Mouse (Mus musculus): Measurements from ENCODE around the gene Abl2. TPM values are rescaled to one million over a fixed set of nuclear protein-coding genes. Genes with fewer than 3 reads are reported as not detected.
A peak's percentile ranks its signal among the peaks of the same experiment; 100 is the strongest.

Abl2 gene
- polyA plus RNA-seq, 1 experiment from 2014 or later, result 7.0 TPM

DNA sequence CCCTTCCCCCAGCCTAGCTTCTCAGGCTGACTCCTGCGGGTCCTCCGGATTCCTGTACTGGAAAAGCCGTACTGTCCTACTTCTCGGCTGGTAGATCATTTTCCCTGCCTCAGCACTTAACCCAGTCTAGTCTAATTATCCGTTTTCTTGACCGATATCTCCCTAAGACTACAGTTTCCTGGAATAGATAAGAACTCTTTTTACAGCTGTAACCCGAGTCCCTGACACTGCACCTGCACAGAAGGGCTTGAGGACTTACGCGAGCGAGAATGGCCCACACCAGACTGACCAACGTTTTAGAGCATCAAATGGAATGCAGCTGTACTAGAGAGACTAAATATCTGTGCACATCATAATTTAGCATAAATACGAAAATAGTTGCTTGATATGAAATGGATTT, 14.6 kb upstream of the Abl2 start:
- 52% methylated on average over 12 of the region's 12 CpGs for WGBS
- no peaks in the 10 kb centered on the region for H3K36me3 ChIP-seq
- no peak overlapping the region for H3K4me2 ChIP-seq (replicated peaks)
- no peak overlapping the region for H3K9ac ChIP-seq (replicated peaks)
- ATAC-seq, result no peak
- H3K4me3 ChIP-seq (replicated peaks), result no peak overlapping the region
- H3K27me3 ChIP-seq, result no peaks in the 10 kb centered on the region
- H3K4me1 ChIP-seq (replicated peaks), result 0 out of 2 replicates have a peak, but pooled peaks cover 3% of the 10 kb centered on the region
- no peak overlapping the region for H3K27ac ChIP-seq
- H3K9me3 ChIP-seq, result no peaks in the 10 kb centered on the region

DNA sequence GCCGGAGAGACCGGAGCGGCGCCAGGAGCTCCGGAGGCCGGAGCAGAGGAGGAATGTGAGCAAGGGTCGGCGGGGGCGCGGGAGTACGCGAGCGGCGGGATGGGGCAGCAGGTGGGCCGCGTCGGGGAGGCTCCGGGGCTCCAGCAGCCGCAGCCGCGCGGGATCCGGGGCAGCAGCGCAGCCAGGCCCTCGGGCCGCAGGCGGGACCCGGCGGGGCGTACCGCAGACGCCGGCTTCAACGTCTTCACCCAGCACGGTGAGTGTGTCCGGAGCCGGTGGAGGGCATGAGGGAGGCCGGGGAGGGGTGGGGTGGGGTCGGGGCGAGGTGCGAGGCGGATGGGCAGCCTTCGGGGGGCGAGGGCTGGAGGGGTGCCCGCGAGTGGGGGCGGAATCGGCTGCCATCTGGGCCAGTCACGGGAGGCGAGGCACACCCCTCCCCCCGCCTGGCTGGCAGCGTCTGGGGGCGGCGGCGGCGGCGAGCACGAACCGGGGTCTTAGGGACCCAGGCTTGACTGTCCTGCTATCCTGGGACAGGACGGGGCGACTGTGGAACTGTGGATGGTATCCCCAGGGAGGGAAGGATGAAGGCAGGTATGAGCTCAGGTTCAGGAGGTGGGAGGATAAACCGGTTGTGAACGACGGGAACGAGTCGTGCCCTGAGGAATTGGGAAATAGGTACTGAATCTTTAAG, 509 bp downstream of the Abl2 start:
- peak overlapping the region; percentile 57 for H3K4me2 ChIP-seq (replicated peaks)
- under 1% methylated on average over 44 of the region's 66 CpGs for WGBS
- H3K4me3 ChIP-seq (replicated peaks), result peak overlapping the region; percentile 93
- peak overlapping the region; percentile 98 for H3K27ac ChIP-seq
- H3K4me1 ChIP-seq (replicated peaks), result peaks cover 23% of the 10 kb centered on the region
- H3K9ac ChIP-seq (replicated peaks), result peak overlapping the region; percentile 96
- no peaks in the 10 kb centered on the region for H3K9me3 ChIP-seq
- no peaks in the 10 kb centered on the region for H3K36me3 ChIP-seq
- peaks cover 8% of the 10 kb centered on the region; the same call in 1 of the 2 replicates for H3K27me3 ChIP-seq
- peak; percentile 71 for ATAC-seq

DNA sequence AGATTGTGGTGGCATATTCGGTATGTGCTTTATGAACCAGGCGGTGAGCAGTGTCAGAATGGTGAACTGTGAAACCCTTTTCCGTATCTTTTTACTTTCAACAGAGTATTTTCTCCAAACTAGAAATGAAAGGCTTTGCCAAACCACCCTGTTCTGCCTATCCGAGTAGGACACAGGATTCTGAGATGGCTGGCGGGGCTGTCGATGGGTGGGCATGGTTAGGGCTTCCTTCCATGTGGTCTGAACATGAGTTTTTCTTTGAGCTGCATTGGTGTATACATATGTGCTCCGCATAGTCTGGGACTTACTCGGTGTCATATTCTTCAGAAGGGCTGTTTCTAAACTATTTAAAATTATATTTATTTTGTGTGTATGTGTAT, 1.0 kb downstream of the Abl2 start:
- peaks cover 23% of the 10 kb centered on the region for H3K4me1 ChIP-seq (replicated peaks)
- peaks cover 8% of the 10 kb centered on the region; the same call in 1 of the 2 replicates for H3K27me3 ChIP-seq
- no peaks in the 10 kb centered on the region for H3K36me3 ChIP-seq
- H3K4me3 ChIP-seq (replicated peaks), result peak overlapping the region; percentile 93
- peak overlapping the region; percentile 98 for H3K27ac ChIP-seq
- H3K4me2 ChIP-seq (replicated peaks), result peak overlapping the region; percentile 57
- peak overlapping the region; percentile 96 for H3K9ac ChIP-seq (replicated peaks)
- H3K9me3 ChIP-seq, result no peaks in the 10 kb centered on the region
- 18% methylated on average over 8 of the region's 8 CpGs for WGBS
- ATAC-seq, result peak; percentile 41; the same call in 1 of the 2 replicates

DNA sequence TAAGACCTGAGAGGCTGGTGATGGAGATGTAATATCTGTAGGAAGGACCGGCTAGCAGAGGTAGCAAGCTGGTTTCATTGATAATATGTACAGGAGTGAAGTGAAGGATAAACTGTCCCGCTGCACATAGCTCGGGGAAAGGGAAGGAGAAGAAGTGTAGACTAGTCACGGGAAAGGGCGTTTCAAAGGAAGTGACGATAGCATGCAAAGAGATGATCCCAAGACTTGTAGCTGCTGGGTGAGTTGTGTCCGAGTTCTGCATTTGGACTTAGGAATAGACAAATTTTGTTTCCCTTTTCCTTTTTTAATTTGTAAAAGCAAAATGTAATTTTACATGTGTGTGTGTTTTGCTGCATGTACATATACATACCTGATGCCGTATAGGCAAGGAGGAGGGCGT, 1.9 kb downstream of the Abl2 start:
- peaks cover 23% of the 10 kb centered on the region for H3K4me1 ChIP-seq (replicated peaks)
- no peaks in the 10 kb centered on the region for H3K36me3 ChIP-seq
- no peaks in the 10 kb centered on the region for H3K9me3 ChIP-seq
- H3K9ac ChIP-seq (replicated peaks), result no peak overlapping the region
- H3K27ac ChIP-seq, result no peak overlapping the region
- H3K4me2 ChIP-seq (replicated peaks), result peak overlapping the region; percentile 57
- peak overlapping the region; percentile 93 for H3K4me3 ChIP-seq (replicated peaks)
- H3K27me3 ChIP-seq, result peaks cover 8% of the 10 kb centered on the region; the same call in 1 of the 2 replicates
- ATAC-seq, result no peak
- WGBS, result 93% methylated on average over 9 of the region's 9 CpGs

DNA sequence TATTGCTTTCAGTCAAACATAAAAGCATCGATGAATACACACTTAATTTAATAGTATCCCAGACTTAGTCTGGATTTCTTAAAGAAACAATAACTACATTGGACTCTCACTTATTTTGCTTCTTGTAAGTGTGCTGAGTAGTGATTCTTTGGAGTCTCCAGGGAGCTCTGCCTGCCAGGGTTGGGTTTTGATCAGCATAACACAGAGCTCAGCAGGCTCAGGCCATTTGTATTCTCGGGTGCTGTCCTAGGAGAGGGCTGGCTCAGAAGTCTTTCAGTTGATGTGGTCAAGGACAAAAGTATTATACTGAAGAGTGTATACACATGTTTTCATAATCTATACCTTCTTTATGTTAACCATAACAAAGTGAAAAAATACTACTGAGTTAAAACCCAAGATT, 6.7 kb downstream of the Abl2 start:
- Histone ChIP-seq H3K4me3 (replicated peaks) (no peak overlapping the region), H3K27me3 (no peaks in the 10 kb centered on the region), H3K9me3 (no peaks in the 10 kb centered on the region), H3K9ac (replicated peaks) (no peak overlapping the region), H3K27ac (no peak overlapping the region), H3K4me2 (replicated peaks) (no peak overlapping the region), H3K4me1 (replicated peaks) (peaks cover 17% of the 10 kb centered on the region), H3K36me3 (no peaks in the 10 kb centered on the region)
- ATAC-seq, result no peak
- WGBS, result 63% methylated on average over 2 of the region's 2 CpGs

DNA sequence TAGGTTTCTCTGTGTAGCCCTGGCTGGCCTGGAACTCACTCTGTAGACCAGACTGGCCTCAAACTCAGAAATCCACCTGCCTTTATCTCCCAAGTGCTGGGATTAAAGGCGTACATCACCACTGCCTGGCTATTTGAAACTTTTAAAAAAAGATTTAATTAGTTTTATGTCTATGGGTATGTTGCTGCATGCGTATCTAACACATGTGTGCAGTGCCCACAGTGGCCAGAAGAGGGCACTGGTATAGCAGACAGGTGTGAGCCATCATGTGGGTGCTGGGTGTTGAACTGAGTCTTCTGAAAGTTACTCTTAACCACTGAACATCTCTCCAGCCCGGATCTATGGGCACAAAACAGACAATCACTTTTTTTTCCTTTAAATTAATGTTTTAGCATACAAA, 7.5 kb downstream of the Abl2 start:
- no peaks in the 10 kb centered on the region for H3K9me3 ChIP-seq
- H3K27ac ChIP-seq, result no peak overlapping the region
- ATAC-seq, result no peak
- no peaks in the 10 kb centered on the region for H3K27me3 ChIP-seq
- no peaks in the 10 kb centered on the region for H3K36me3 ChIP-seq
- 98% methylated on average over 3 of the region's 3 CpGs for WGBS
- H3K4me3 ChIP-seq (replicated peaks), result no peak overlapping the region
- H3K4me1 ChIP-seq (replicated peaks), result 0 out of 2 replicates have a peak, but pooled peaks cover 11% of the 10 kb centered on the region
- no peak overlapping the region for H3K4me2 ChIP-seq (replicated peaks)
- no peak overlapping the region for H3K9ac ChIP-seq (replicated peaks)

DNA sequence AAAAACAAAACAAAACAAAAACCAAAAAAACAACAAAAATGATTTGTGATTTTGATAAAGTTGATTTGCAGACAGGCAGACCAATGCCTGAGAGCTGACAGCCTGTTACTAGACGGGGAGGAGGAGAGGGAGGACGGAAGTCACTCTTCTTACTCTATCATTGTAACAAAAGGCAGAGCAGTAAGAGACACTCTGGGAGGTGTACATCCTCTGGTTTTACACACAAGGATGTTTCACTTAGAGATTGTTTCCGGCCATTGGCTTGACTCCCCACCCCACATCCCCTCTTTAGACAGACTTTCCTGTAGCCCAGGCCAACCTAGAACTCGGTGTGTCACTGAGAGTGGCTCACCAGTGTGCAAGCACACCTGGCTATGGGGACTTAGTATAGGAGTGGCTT, 11.0 kb downstream of the Abl2 start:
- 91% methylated on average over 4 of the region's 4 CpGs for WGBS
- H3K27me3 ChIP-seq, result no peaks in the 10 kb centered on the region
- no peak overlapping the region for H3K4me3 ChIP-seq (replicated peaks)
- H3K4me1 ChIP-seq (replicated peaks), result 0 out of 2 replicates have a peak, but pooled peaks cover 2% of the 10 kb centered on the region
- no peaks in the 10 kb centered on the region for H3K36me3 ChIP-seq
- no peak overlapping the region for H3K27ac ChIP-seq
- no peak overlapping the region for H3K9ac ChIP-seq (replicated peaks)
- no peaks in the 10 kb centered on the region for H3K9me3 ChIP-seq
- ATAC-seq, result no peak
- no peak overlapping the region for H3K4me2 ChIP-seq (replicated peaks)

DNA sequence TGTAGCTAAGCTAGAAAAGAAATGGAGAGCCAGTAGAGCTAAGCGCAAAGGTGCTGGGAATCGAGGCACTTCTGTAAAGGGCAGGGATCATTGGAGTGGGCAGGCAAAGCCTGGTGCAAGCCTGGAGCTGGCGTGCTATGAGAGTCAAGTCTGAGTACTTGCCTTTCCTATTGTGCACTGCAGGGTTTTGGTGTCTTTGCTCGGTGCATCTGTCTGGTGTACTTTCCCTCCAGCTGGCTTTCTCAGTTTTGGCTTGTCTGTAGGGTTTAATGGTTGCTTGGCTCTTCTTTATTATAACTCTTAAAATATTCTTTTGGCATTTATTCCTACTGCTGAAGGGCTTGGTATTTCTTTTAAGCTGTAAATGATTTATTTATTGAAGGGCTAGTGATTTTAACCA, 14.4 kb downstream of the Abl2 start:
- no peak overlapping the region for H3K27ac ChIP-seq
- WGBS, result 90% methylated on average over 4 of the region's 4 CpGs
- no peak overlapping the region for H3K4me3 ChIP-seq (replicated peaks)
- no peaks in the 10 kb centered on the region for H3K9me3 ChIP-seq
- no peaks in the 10 kb centered on the region for H3K36me3 ChIP-seq
- no peak overlapping the region for H3K4me2 ChIP-seq (replicated peaks)
- H3K4me1 ChIP-seq (replicated peaks), result no peaks in the 10 kb centered on the region
- no peak for ATAC-seq
- no peak overlapping the region for H3K9ac ChIP-seq (replicated peaks)
- no peaks in the 10 kb centered on the region for H3K27me3 ChIP-seq

DNA sequence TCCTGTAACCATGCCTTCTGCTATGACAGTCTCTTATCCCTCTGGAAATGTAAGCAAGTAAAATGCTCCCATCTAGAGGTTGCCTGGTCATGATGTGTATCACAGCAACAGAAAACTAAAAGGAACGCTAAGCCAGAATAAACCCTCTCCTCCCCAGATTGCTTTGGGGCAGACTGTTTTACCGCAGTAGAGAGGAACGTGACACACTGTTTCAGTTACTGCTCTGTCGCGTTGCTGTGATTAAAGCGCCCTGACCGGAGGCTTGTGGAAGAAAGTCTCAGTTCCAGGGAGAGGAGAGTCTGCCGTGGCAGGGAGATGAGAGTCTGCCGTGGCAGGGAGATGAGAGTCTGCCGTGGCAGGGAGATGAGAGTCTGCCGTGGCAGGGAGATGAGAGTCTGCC, 22.6 kb downstream of the Abl2 start:
- ATAC-seq, result no peak
- H3K4me2 ChIP-seq (replicated peaks), result no peak overlapping the region
- WGBS, result 82% methylated on average over 11 of the region's 11 CpGs
- H3K4me1 ChIP-seq (replicated peaks), result peaks cover 10% of the 10 kb centered on the region; the same call in 1 of the 2 replicates
- no peak overlapping the region for H3K4me3 ChIP-seq (replicated peaks)
- no peak overlapping the region for H3K9ac ChIP-seq (replicated peaks)
- H3K9me3 ChIP-seq, result no peaks in the 10 kb centered on the region
- H3K27me3 ChIP-seq, result no peaks in the 10 kb centered on the region
- no peak overlapping the region for H3K27ac ChIP-seq
- H3K36me3 ChIP-seq, result no peaks in the 10 kb centered on the region

DNA sequence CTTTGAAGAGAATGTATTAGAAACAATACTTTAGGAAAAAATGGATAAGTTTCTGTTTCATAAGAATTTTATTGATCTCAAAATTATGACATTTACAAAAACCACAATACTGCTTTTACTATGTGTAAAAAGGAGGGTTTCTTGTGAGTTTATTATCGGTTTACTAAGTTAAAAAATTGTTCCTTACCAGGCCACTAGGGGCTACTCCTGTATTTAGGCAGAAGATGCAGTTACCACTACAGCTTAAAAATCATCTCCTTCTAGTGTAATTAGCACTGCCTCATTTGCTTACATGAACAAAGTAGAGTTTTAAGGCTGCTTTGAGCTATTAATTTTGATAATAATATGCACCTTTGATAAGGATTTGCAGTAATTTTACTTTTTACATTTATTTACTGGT, 25.6 kb downstream of the Abl2 start:
- 80% methylated on average over 1 of the region's 1 CpGs for WGBS
- no peak overlapping the region for H3K4me2 ChIP-seq (replicated peaks)
- no peak for ATAC-seq

DNA sequence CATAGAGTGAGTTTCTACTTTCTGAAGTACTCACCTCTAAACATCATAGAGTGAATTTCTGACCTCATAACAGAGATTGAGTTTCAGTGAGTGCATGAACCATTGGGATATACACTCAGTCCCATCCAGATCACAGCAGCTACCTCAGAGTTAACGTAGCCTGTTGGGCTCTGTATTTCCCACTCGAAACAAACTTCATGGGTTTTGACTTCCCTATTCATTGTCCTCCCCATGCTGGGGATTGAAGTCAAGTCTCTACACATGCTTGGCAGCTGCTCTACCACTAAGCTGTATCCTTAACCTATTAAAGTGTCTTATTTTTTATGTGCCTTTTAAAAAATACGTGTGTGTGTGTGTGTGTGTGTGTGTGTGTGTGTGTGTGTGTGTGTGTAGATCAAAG, 26.9 kb downstream of the Abl2 start:
- Histone ChIP-seq H3K9me3 (no peaks in the 10 kb centered on the region), H3K36me3 (no peaks in the 10 kb centered on the region), H3K27me3 (no peaks in the 10 kb centered on the region), H3K27ac (no peak overlapping the region), H3K9ac (replicated peaks) (no peak overlapping the region), H3K4me1 (replicated peaks) (peaks cover 8% of the 10 kb centered on the region; the same call in 1 of the 2 replicates), H3K4me3 (replicated peaks) (no peak overlapping the region), H3K4me2 (replicated peaks) (no peak overlapping the region)
- no peak for ATAC-seq
- WGBS, result 76% methylated on average over 3 of the region's 3 CpGs

More for the DNA sequence above, 25.6 kb downstream of the Abl2 start:
- H3K4me3 ChIP-seq (replicated peaks), result no peak overlapping the region
- H3K36me3 ChIP-seq, result no peaks in the 10 kb centered on the region
- H3K9ac ChIP-seq (replicated peaks), result no peak overlapping the region
- no peaks in the 10 kb centered on the region for H3K9me3 ChIP-seq
- H3K27ac ChIP-seq, result no peak overlapping the region
- peaks cover 10% of the 10 kb centered on the region; the same call in 1 of the 2 replicates for H3K4me1 ChIP-seq (replicated peaks)
- H3K27me3 ChIP-seq, result no peaks in the 10 kb centered on the region

DNA sequence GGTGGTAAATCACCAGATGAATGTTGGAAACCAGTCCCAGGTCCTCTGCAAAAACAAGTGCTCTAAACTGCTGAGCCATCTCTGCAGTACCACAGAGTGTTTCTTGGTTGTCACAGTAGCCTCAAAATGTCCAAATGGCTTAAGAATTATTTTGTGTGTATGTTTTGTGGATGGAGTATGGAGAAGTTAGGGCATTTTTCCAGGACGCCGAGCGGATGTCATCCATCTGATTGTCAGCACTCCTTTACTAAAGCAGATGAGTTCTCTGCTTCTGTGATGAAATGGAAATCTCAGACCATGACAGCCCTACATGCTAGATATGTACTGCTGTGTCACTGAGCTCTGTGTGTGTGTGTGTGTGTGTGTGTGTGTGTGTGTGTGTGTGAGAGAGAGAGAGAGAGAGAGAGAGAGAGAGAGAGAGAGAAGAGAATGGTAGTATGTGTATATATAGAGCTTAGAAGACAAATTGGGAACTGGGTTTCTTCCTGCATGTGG, 31.3 kb downstream of the Abl2 start:
- Histone ChIP-seq H3K36me3 (no peaks in the 10 kb centered on the region), H3K9ac (replicated peaks) (no peak overlapping the region), H3K4me1 (replicated peaks) (no peaks in the 10 kb centered on the region), H3K4me3 (replicated peaks) (no peak overlapping the region), H3K27me3 (no peaks in the 10 kb centered on the region), H3K27ac (no peak overlapping the region), H3K9me3 (no peaks in the 10 kb centered on the region), H3K4me2 (replicated peaks) (no peak overlapping the region)
- no peak for ATAC-seq
- 92% methylated on average over 3 of the region's 3 CpGs for WGBS

DNA sequence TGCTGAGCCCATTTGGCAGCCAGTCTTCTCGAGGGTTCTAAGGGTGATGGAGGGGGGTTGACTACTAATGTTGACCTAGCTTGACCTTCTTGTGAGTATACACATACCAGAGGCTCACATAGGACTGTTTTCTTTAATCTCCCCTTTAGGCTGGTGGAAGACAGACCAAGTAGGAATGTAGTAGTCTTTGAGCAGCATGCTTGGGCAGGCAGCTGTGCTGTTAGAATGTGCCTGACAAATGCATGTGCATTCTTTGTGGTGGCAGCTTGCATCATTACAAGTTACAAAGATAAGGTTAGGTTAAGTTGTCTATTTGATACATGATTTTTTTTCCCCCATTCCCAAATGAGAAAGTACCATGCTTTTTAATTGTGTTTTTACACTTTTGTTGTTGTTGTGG, 31.8 kb downstream of the Abl2 start:
- Histone ChIP-seq H3K4me3 (replicated peaks) (no peak overlapping the region), H3K36me3 (no peaks in the 10 kb centered on the region), H3K4me1 (replicated peaks) (no peaks in the 10 kb centered on the region), H3K9ac (replicated peaks) (no peak overlapping the region), H3K4me2 (replicated peaks) (no peak overlapping the region), H3K9me3 (no peaks in the 10 kb centered on the region), H3K27me3 (no peaks in the 10 kb centered on the region), H3K27ac (no peak overlapping the region)
- 14% methylated on average over 1 of the region's 1 CpGs for whole genome bisulfite sequencing
- no peak for ATAC-seq

Measured in midbrain, embryonic 13.5 days (tissue).